Mouse (Mus musculus): Measurements from ENCODE around the gene Klc4. TPM values are rescaled to one million over a fixed set of nuclear protein-coding genes. Genes with fewer than 3 reads are reported as not detected.
A peak's percentile ranks its signal among the peaks of the same experiment; 100 is the strongest.

Klc4 gene
- polyA plus RNA-seq (2015; fragmentation: Nextera tagmentation; extraction: Ambion mirVana): 23.4 and 24.5 TPM in 2 replicates

DNA sequence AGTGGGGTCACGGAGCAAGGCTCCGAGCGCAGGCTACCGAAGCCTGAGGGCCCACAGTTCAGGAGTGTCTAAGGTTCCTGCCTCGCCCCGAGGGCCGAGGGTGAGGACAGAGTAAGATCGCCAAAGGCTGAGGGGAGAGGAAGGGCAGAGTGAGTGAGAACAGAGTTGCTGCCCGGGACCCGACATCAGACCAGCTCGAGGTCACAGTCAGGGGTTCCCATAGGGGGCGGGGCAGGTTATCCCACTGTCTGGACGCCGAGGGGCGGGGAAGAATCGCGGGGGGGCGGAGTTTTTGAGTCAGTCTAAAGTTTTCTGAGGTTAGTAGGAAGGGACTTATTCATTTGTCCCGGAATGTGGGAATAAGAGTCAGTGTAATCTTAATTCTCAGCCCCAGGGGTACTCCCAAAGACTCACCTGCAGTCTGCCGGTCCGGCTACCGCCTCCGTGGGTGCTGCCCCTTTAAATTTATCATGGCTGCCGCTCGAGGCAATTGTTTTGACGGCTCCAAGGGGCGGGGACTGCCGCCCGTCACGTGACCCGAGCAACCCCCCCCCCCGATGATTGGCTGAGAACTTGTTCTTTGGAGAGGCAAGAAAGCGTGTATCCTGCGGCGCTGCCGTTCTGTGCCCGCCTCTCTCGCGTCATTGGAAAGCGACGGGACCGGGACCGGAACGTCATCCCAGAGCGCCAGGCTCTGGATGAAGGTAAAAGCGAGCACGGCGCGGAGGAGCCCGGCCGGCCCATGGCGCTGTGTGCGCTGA lies at the start of gene Klc4, which contains the start of gene Mrpl2:
Klc4 (minus strand) TSS at position 462 of the 761 bp plus-strand sequence.
Mrpl2 (plus strand) TSS at position 669 of the 761 bp plus-strand sequence.
- ATAC-seq (ENCODE audit: insufficient number of reproducible peaks, low FRiP score, low TSS enrichment, low read depth): peak; percentile 72
- peaks cover 32% of the 10 kb centered on the region for H3K4me1 ChIP-seq
- no peaks in the 10 kb centered on the region for H3K9me3 ChIP-seq (replicated peaks)
- H3K27ac ChIP-seq (replicated peaks): peak within 1 kb of the TSS; percentile 89
- under 1% methylated on average over 52 of the region's 53 CpGs for WGBS
- H3K9ac ChIP-seq: peak within 1 kb of the TSS; percentile 82
- no peaks in the 10 kb centered on the region for H3K27me3 ChIP-seq
- H3K36me3 ChIP-seq: peaks cover 28% of the 10 kb centered on the region
- peak within 1 kb of the TSS; percentile 90 for H3K4me2 ChIP-seq (replicated peaks)
- peak within 1 kb of the TSS; percentile 97 for H3K4me3 ChIP-seq (replicated peaks)

DNA sequence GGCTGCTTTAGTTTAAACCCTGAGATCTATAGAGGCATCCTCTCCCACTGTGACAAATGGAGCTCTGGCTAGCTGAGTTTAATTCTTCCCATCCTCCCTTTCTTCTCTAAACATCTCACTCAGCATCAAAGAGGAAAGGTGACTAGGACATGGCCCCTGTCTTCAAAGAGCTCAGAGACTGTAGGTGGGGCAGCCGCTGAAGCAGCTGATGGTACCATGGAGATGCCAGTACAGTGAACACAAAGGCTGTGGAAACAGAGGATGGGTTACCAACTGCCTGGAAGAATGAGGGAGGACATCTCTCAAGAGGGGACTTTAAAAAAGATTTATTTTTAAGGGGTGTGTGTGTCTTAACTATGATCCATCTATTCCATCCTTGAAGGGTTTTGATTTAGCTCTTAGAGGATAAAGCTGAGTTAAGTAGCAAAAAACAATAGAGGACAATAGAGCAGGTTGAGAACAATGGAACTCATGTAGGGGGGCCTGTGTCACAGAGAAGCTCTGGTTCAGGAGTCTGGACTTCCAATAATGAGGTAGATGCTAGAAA lies 48.8 kb upstream of the Klc4 start:
- H3K4me1 ChIP-seq: no peaks in the 10 kb centered on the region
- ATAC-seq (ENCODE audit: insufficient number of reproducible peaks, low FRiP score, low TSS enrichment, low read depth): no peak
- no peak overlapping the region for H3K4me3 ChIP-seq (replicated peaks)
- H3K27me3 ChIP-seq: no peaks in the 10 kb centered on the region
- H3K4me2 ChIP-seq (replicated peaks): no peak overlapping the region
- peaks cover 34% of the 10 kb centered on the region for H3K36me3 ChIP-seq
- H3K9ac ChIP-seq: no peak overlapping the region
- H3K27ac ChIP-seq (replicated peaks): no peak overlapping the region
- H3K9me3 ChIP-seq (replicated peaks): no peaks in the 10 kb centered on the region
- 95% methylated on average over 1 of the region's 1 CpGs for WGBS

DNA sequence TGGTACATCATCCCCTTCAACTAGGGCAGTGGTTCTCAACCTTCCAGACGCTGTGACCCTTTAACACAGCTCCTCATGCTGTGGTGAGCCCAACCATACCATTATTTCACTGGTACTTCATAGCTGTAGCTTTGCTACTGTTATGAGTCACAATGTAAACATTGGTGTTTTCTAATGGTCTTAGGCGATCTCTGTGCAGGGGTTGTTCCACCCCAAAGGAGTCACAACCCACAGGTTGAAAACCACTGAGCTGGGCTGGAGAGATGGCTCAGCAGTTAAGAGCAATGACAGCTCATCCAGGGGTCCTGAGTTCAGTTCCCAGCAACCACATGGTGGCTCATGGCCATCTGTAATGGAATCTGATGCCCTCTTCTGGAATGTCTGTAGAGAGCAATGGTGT lies 45.6 kb upstream of the Klc4 start:
- H3K36me3 ChIP-seq: peaks cover 37% of the 10 kb centered on the region
- WGBS: 81% methylated on average over 2 of the region's 2 CpGs
- no peak overlapping the region for H3K4me2 ChIP-seq (replicated peaks)
- no peak overlapping the region for H3K9ac ChIP-seq
- H3K27ac ChIP-seq (replicated peaks): no peak overlapping the region
- no peaks in the 10 kb centered on the region for H3K9me3 ChIP-seq (replicated peaks)
- no peak for ATAC-seq (ENCODE audit: insufficient number of reproducible peaks, low FRiP score, low TSS enrichment, low read depth)
- no peaks in the 10 kb centered on the region for H3K4me1 ChIP-seq
- H3K27me3 ChIP-seq: no peaks in the 10 kb centered on the region
- H3K4me3 ChIP-seq (replicated peaks): no peak overlapping the region

DNA sequence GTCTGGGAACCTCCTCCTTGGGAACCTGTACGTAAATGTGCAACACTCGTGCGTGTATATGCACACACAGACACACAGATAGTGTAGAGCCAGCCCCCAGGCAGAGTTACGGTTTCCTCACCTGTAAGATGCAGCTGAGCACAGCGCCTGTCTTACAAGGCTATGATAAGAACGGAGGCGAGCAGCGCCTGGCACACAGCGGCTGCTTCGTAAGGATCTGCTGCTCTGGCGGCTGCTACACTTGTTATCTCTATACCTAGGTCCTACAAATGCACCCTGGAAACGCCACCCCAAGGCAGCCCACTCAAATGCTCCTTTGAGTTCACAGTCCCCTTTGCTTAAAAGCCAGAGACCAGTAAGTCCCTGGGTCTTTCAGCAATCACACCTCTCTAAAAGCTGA lies 44.8 kb upstream of the Klc4 start:
- Histone ChIP-seq H3K27ac (replicated peaks) (no peak overlapping the region), H3K4me1 (no peaks in the 10 kb centered on the region), H3K9me3 (replicated peaks) (no peaks in the 10 kb centered on the region), H3K36me3 (peaks cover 39% of the 10 kb centered on the region), H3K4me2 (replicated peaks) (no peak overlapping the region), H3K27me3 (no peaks in the 10 kb centered on the region), H3K9ac (no peak overlapping the region), H3K4me3 (replicated peaks) (no peak overlapping the region)
- no peak for ATAC-seq (ENCODE audit: insufficient number of reproducible peaks, low FRiP score, low TSS enrichment, low read depth)
- WGBS: 93% methylated on average over 12 of the region's 12 CpGs

DNA sequence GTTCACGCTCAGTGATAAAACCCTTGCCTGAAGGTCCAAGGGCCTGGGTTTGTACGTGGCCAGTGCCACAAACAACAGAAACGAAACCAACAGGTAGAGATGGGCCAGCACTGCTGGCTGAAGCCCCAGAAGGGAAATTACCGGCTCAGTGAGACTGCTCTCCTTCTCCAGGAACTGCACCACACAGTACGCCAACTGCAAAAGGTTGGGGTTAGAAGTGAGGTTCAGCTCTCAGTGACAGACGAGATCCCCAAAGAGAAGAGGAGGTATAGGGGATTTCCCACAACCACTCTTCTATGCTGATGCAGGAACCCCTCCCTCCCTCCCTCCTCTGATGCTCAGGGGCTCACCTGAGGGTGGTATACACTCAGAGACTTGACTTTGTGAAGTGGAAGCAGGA lies 40.1 kb upstream of the Klc4 start:
- WGBS: 87% methylated on average over 6 of the region's 6 CpGs
- ATAC-seq (ENCODE audit: insufficient number of reproducible peaks, low FRiP score, low TSS enrichment, low read depth): no peak
- Histone ChIP-seq H3K9ac (no peak overlapping the region), H3K4me2 (replicated peaks) (no peak overlapping the region), H3K27ac (replicated peaks) (no peak overlapping the region), H3K36me3 (peaks cover 58% of the 10 kb centered on the region), H3K4me1 (peaks cover 9% of the 10 kb centered on the region), H3K9me3 (replicated peaks) (no peaks in the 10 kb centered on the region), H3K27me3 (no peaks in the 10 kb centered on the region), H3K4me3 (replicated peaks) (no peak overlapping the region)

DNA sequence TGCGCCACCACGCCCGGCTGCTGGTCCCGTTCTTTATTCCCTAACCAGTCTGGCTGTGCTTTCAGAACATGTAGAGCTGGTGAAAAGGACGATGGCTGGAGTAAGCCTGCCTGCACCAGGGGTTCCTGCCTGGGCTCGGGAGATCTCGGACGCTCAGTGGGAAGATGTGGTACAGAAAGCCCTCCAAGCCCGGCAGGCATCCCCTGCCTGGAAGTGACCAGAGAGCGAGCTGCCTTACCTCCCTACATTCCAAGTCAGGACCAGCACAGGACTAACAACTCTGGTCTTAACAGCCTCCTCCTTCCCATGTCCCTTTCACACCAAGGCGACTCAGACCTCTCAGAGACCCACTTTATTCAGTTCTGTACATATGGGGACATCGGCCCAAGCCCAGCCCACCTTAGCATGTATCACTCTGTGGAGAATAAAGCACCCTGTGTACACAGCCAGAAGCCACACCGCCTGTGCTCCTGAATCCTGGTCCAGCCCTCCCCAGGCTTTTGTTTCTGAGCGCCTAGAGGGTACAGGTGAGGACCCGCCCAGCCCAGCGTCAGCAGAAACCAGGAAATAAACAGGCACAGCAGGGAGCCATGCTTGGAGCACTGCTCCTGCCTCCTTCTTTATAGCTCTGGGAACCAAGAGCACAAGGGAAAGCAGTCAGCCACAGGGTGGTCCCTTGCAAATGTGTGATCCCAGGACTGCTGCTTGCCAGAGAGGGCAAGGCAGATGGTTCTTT lies 37.0 kb upstream of the Klc4 start:
- no peak for ATAC-seq (ENCODE audit: insufficient number of reproducible peaks, low FRiP score, low TSS enrichment, low read depth)
- H3K27ac ChIP-seq (replicated peaks): no peak overlapping the region
- no peaks in the 10 kb centered on the region for H3K27me3 ChIP-seq
- H3K4me2 ChIP-seq (replicated peaks): no peak overlapping the region
- H3K9me3 ChIP-seq (replicated peaks): no peaks in the 10 kb centered on the region
- H3K4me1 ChIP-seq: peaks cover 31% of the 10 kb centered on the region
- no peak overlapping the region for H3K9ac ChIP-seq
- WGBS: 83% methylated on average over 16 of the region's 16 CpGs
- H3K4me3 ChIP-seq (replicated peaks): no peak overlapping the region
- H3K36me3 ChIP-seq: peaks cover 55% of the 10 kb centered on the region

DNA sequence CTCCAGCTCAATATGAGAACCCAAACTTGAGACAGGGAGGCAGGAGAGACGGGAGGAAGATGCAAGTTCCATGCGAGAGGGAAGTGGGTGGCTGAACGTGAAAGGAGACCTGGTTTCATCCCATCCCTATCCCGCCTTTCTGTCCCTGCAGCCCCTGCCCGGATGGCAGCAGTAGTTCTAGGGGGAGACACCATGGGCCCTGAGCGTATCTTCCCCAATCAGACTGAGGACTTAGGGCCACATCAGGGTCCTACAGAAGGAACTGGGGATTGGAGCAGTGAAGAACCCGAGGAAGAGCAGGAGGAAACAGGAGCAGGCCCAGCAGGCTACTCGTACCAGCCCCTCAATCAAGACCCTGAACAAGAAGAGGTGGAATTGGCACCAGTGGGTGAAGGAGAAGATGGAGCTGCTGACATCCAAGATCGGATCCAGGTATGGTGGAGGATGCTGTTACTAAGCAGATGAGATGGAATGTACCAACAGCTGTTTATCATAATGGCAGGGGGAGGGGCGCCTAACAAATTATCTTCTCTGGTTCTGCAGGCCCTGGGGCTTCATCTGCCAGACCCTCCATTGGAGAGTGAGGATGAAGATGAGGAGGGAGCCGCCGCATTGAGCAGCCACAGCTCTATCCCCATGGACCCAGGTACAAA lies 35.8 kb upstream of the Klc4 start:
- peak overlapping the region; percentile 42 for H3K9ac ChIP-seq
- WGBS: 12% methylated on average over 12 of the region's 12 CpGs
- H3K4me2 ChIP-seq (replicated peaks): peak overlapping the region; percentile 80
- H3K4me3 ChIP-seq (replicated peaks): peak overlapping the region; percentile 90
- no peaks in the 10 kb centered on the region for H3K9me3 ChIP-seq (replicated peaks)
- H3K4me1 ChIP-seq: peaks cover 31% of the 10 kb centered on the region
- H3K27ac ChIP-seq (replicated peaks): peak overlapping the region; percentile 84
- peaks cover 57% of the 10 kb centered on the region for H3K36me3 ChIP-seq
- H3K27me3 ChIP-seq: no peaks in the 10 kb centered on the region
- ATAC-seq (ENCODE audit: insufficient number of reproducible peaks, low FRiP score, low TSS enrichment, low read depth): no peak

DNA sequence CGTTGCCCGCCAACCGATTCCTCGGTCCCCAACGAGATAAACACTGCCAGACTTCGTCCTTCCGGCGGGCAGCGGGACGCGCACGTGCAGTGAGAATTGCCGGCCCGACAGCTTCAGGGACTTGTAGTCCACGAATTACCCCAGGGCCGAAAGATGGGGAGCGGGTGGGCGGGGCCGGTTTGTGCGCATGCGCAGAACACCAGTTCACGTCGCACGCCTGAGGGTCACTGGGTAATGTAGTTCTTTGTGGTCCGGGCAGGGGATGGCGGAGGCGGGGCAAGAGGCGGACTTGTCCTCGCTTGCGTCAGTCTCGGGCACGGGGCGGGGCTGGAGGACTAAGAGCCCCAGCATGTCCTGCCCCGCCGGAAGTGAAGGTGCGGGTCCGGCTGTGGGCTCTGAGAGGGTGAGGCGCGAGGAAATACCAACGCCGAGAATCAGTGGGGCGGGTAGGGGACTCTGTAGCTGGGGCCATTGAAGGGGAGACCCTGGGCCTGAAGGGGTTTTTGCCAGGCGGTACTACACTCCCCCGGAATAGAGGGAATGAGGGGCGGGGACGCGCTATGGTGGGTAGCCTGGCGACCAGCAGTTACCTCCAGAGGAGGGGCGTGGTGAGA lies 35.0 kb upstream of the Klc4 start, which contains the start of gene Klhdc3:
Klhdc3 (minus strand) TSS at position 155 of the 614 bp plus-strand sequence.
- WGBS: 0% methylated on average over 49 of the region's 49 CpGs
- Histone ChIP-seq H3K27ac (replicated peaks) (peak within 1 kb of the TSS; percentile 93), H3K36me3 (peaks cover 57% of the 10 kb centered on the region)

DNA sequence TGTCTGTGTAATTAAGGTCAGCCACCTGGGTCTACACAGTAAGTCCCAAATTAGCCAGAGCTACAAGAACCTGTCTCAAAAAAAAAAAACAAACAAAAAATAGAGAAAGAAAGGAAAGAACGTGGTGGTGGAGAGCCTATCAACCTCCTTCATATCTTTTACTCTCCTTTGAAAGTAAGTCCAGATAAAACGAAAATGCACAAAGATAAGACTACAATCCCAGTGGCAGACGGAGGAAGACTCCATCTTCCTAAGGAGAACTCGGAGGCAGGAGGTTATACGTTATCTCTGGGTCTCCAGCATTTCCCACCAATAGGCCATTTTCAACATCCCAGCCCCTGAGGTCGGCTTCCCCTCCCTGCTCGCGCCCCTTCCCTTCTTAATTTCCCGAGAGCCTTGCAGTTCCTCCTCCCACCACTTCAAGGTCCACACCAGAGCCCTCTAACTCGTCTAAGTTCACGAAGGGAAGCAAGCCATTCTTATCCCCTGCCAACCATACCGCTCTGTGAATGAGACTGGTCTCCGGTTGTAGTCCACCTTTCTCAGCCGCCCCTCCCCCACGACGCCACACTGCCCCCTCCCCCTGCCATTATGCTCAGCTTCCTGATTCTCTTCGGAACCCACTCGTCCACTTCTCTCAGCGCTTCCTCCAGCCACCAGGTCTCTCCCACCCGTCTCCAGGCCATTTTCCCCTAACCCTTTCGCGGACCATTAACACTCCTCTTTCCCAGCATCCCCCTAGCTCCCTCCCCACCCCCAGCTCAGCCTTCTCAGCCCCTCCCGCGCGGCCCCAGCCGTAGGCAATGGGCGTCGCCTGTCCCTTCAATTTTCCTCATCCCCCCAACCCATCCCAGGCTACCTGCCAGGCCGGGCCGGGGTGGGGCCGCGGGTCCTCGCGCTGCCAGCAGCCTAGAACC lies 34.3 kb upstream of the Klc4 start:
- under 1% methylated on average over 34 of the region's 34 CpGs for WGBS
- Histone ChIP-seq H3K4me2 (replicated peaks) (peak overlapping the region; percentile 80), H3K36me3 (peaks cover 57% of the 10 kb centered on the region), H3K9me3 (replicated peaks) (no peaks in the 10 kb centered on the region), H3K9ac (peak overlapping the region; percentile 78), H3K27me3 (no peaks in the 10 kb centered on the region), H3K27ac (replicated peaks) (peak overlapping the region; percentile 93), H3K4me3 (replicated peaks) (peak overlapping the region; percentile 90), H3K4me1 (peaks cover 33% of the 10 kb centered on the region)
- ATAC-seq (ENCODE audit: insufficient number of reproducible peaks, low FRiP score, low TSS enrichment, low read depth): no peak; the same call in 1 of the 2 replicates

More for the DNA sequence above, 35.0 kb upstream of the Klc4 start, which contains the start of gene Klhdc3:
- peak within 1 kb of the TSS; percentile 80 for H3K4me2 ChIP-seq (replicated peaks)
- peak; percentile 97 for ATAC-seq (ENCODE audit: insufficient number of reproducible peaks, low FRiP score, low TSS enrichment, low read depth)
- H3K4me3 ChIP-seq (replicated peaks): peak within 1 kb of the TSS; percentile 90
- H3K27me3 ChIP-seq: no peaks in the 10 kb centered on the region
- no peaks in the 10 kb centered on the region for H3K9me3 ChIP-seq (replicated peaks)
- peak within 1 kb of the TSS; percentile 78 for H3K9ac ChIP-seq
- peaks cover 31% of the 10 kb centered on the region for H3K4me1 ChIP-seq

DNA sequence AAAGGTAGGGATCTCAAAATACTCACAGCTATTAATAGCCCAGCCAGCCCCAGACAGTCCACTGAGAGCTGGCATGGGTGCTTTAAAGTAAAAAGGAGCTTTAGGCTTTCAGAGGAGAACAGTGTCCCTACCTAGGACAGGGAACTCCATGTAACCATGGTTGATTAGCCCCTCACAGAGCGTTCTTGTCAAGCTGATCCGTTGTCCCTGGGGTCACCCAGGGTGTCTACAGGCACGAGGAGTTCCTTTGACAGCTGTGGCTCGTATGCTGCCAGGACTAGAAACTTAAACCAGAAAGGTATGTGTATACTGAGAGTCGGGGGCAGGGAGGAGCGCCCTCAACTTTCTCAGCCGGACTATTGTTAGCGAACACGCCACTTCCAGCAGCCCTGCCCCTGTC lies 33.1 kb upstream of the Klc4 start:
- peak overlapping the region; percentile 93; the same call in 1 of the 2 replicates for H3K27ac ChIP-seq (replicated peaks)
- H3K4me1 ChIP-seq: peaks cover 42% of the 10 kb centered on the region
- no peaks in the 10 kb centered on the region for H3K9me3 ChIP-seq (replicated peaks)
- H3K4me3 ChIP-seq (replicated peaks): peak overlapping the region; percentile 90
- no peak for ATAC-seq (ENCODE audit: insufficient number of reproducible peaks, low FRiP score, low TSS enrichment, low read depth)
- no peaks in the 10 kb centered on the region for H3K27me3 ChIP-seq
- H3K4me2 ChIP-seq (replicated peaks): peak overlapping the region; percentile 80
- peaks cover 50% of the 10 kb centered on the region for H3K36me3 ChIP-seq
- 0 out of 2 replicates have a peak overlapping the region, but pooled peaks have one; percentile 16 for H3K9ac ChIP-seq
- 27% methylated on average over 9 of the region's 9 CpGs for WGBS
